ENCODE assay signal across 21 mouse cellular contexts in the genomic region with DNA sequence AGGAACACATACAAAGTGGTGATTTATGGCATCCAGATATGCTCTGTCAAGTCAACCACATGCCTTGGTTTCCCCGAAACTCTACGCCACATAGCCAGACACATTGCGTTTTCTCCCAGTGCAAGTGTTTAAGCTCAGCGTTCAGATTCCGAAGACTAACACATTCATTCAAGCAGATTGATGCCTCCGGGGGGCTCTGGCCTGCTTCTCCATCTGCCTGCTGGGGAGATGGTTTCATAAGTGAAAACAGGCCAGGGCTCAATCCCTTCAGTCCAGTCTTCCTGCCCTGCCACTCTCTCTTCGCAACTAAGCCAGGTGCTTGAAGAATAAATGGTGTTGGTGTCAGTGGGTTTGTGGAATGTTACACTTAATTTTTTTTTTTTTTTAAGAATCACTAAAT.
"Had no signal": no experiment of that assay in that cellular context is flagged by ENCODE, and none has a peak within 500 bp of the region (broad histone marks: within the 10 kb centered on the region; RNA-seq: fewer than 3 reads in every experiment).

No protein-coding gene starts in this region.

- H3K27me3 ChIP-seq: limb, embryonic 12.5 days; limb, embryonic 15.5 days; midbrain, embryonic 13.5 days; neural tube, embryonic 13.5 days had no signal

- H3K4me1 ChIP-seq: limb, embryonic 15.5 days; midbrain, embryonic 10.5 days; midbrain, embryonic 13.5 days; neural tube, embryonic 13.5 days had no signal

- H3K36me3 ChIP-seq: limb, embryonic 12.5 days; limb, embryonic 15.5 days; midbrain, embryonic 10.5 days; midbrain, embryonic 13.5 days; neural tube, embryonic 13.5 days had no signal

- H3K9me3 ChIP-seq: limb, embryonic 12.5 days; limb, embryonic 15.5 days; midbrain, embryonic 10.5 days; midbrain, embryonic 13.5 days; neural tube, embryonic 13.5 days had no signal

- ATAC-seq: liver, postnatal 0 days; lung, postnatal 0 days; midbrain, embryonic 13.5 days; midbrain, embryonic 16.5 days had no signal

- DNase-seq: kidney, adult 9 months; kidney, postnatal 14 days; kidney, postnatal 4 days; left cerebral cortex, postnatal 4 days; liver, postnatal 0 days; lung, embryonic 14.5 days; right cerebral cortex, adult 18-20 months; right cerebral cortex, postnatal 14 days; right cerebral cortex, postnatal 4 days; thymus, postnatal 25 days had no signal

- H3K4me3 ChIP-seq: limb, embryonic 12.5 days; limb, embryonic 15.5 days; midbrain, embryonic 10.5 days; midbrain, embryonic 13.5 days; myocyte; neural tube, embryonic 13.5 days had no signal

- H3K27ac ChIP-seq: limb, embryonic 12.5 days; limb, embryonic 15.5 days; liver, embryonic 14.5 days; macrophage; midbrain, embryonic 10.5 days; midbrain, embryonic 13.5 days; neural tube, embryonic 13.5 days; stomach, postnatal 0 days had no signal
